Mouse (Mus musculus) hindbrain, embryonic 13.5 days (tissue): Measurements from ENCODE around the gene Zfhx3. TPM values are rescaled to one million over a fixed set of nuclear protein-coding genes. Genes with fewer than 3 reads are reported as not detected.

Source experiments
- ATAC-seq: fragments of 200-750 bp; cut with Nextera tagmentation; 2 replicates; pipeline ENCODE4 v1.8.0; 2017; ENCODE audit warnings: moderate TSS enrichment; ENCODE audit not compliant: low FRiP score
- H3K27ac ChIP-seq: fragments of 300-500 bp; sonication (generic); 2 replicates; pipeline ENCODE4 v1.5.1; 2015; ENCODE audit warnings: inconsistent platforms, mild to moderate bottlenecking, moderate library complexity
- H3K27me3 ChIP-seq: fragments of 300-500 bp; sonication (generic); 2 replicates; pipeline ENCODE4 v1.6.1; 2015; ENCODE audit warnings: mild to moderate bottlenecking, inconsistent platforms
- H3K36me3 ChIP-seq: fragments of 300-500 bp; sonication (generic); 2 replicates; pipeline ENCODE4 v1.6.1; 2015; ENCODE audit warnings: mild to moderate bottlenecking, inconsistent platforms
- H3K4me1 ChIP-seq: fragments of 300-500 bp; sonication (generic); replicated peaks from 2 replicates; pipeline ENCODE4 v1.6.1; 2015; ENCODE audit warnings: inconsistent platforms
- H3K4me2 ChIP-seq: fragments of 300-500 bp; sonication (generic); 2 replicates; pipeline ENCODE4 v1.6.1; 2015; ENCODE audit warnings: inconsistent platforms, mild to moderate bottlenecking, moderate library complexity
- H3K4me3 ChIP-seq: fragments of 300-500 bp; sonication (generic); 2 replicates; pipeline ENCODE4 v1.5.1; 2015; ENCODE audit warnings: mild to moderate bottlenecking, inconsistent platforms
- H3K9ac ChIP-seq: fragments of 300-500 bp; sonication (generic); 2 replicates; pipeline ENCODE4 v1.6.1; 2015; ENCODE audit warnings: mild to moderate bottlenecking, inconsistent platforms
- H3K9me3 ChIP-seq: fragments of 300-500 bp; sonication (generic); 2 replicates; pipeline ENCODE4 v1.6.1; 2016; ENCODE audit warnings: inconsistent platforms
- WGBS: fragments of 180-500 bp; shearing (Covaris S2); methylation state at CpG from one replicate; pipeline ENCODE4 v1.1.7; 2015; 5-methylcytosine and 5-hydroxymethylcytosine counted together
- polyA plus RNA-seq: library from polyadenylated mRNA; unstranded; fragments of >200 nt; fragmentation: Nextera tagmentation; extraction: Ambion mirVana; gene quantifications from 2 replicates; pipeline ENCODE4 v1.2.1, GENCODE M21; 2015

The Zfhx3 gene
- polyA plus RNA-seq, 1 experiment from 2014 or later, result 36.9 TPM

DNA sequence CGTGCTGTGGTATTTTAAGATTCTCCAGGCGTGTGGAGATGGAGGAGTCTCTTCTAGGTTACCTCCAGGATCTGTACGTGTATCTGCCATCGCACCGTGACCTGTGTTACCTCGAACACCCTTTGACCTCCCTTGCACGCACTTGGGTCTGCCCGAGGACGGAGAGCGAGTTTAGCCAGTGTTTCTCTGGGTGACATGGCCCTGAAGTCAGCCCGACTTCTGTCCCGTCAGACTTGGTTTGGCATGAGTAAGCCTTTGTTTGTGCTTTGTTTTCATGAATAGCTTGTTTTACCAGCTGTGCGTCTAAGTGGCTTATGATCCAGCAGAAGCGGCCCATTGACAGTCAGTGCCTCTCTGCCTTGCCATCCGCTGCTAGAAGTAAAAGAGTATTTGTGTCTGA is 961.1 kb downstream of the Zfhx3 start:
- Histone ChIP-seq H3K36me3 (no peaks in the 10 kb centered on the region), H3K9ac (0 out of 2 replicates have a peak overlapping the region, but pooled peaks have one; percentile 43), H3K4me3 (no peak overlapping the region), H3K27ac (peak overlapping the region; percentile 66), H3K27me3 (0 out of 2 replicates have a peak, but pooled peaks cover 27% of the 10 kb centered on the region), H3K4me2 (no peak overlapping the region), H3K9me3 (no peaks in the 10 kb centered on the region), H3K4me1 (peaks cover 93% of the 10 kb centered on the region)
- 62% methylated on average over 15 of the region's 15 CpGs for WGBS
- no peak for ATAC-seq

GRCm38 (mm10) chr8:108904288-108904971 is 962.0 kb downstream of the Zfhx3 start:
- H3K9ac ChIP-seq, result 0 out of 2 replicates have a peak overlapping the region, but pooled peaks have one; percentile 43
- no peak overlapping the region for H3K4me2 ChIP-seq
- no peaks in the 10 kb centered on the region for H3K9me3 ChIP-seq
- 0 out of 2 replicates have a peak, but pooled peaks cover 23% of the 10 kb centered on the region for H3K27me3 ChIP-seq
- peaks cover 97% of the 10 kb centered on the region for H3K4me1 ChIP-seq
- WGBS, result 61% methylated on average over 11 of the region's 11 CpGs
- no peak overlapping the region for H3K4me3 ChIP-seq
- H3K27ac ChIP-seq, result peak overlapping the region; percentile 66
- ATAC-seq, result no peak
- no peaks in the 10 kb centered on the region for H3K36me3 ChIP-seq

DNA sequence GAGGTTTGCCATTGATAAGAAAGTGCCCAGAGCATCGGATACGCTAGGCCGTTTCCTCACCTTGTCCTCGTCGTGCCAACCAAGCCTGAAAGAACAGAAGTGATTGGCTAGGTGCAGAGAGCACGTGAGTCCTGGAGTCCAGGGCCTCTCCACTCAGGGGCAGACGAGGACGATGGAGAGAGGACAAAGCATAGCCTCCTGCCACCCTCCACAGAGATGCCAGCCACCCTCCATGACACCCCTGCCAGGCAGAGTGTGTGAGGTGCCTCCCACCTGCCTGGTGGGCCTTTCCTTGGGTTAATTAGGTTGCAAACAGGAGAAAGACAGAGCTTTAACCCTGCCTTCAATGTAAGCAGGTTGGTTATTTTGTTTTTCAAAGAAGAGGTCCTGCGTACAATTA is 965.6 kb downstream of the Zfhx3 start:
- H3K9ac ChIP-seq, result peak overlapping the region; percentile 59; the same call in 1 of the 2 replicates
- H3K4me1 ChIP-seq, result peaks cover 76% of the 10 kb centered on the region
- H3K4me3 ChIP-seq, result no peak overlapping the region
- no peak overlapping the region for H3K4me2 ChIP-seq
- 52% methylated on average over 9 of the region's 9 CpGs for WGBS
- ATAC-seq, result no peak
- H3K36me3 ChIP-seq, result no peaks in the 10 kb centered on the region
- 0 out of 2 replicates have a peak, but pooled peaks cover 7% of the 10 kb centered on the region for H3K27me3 ChIP-seq
- no peaks in the 10 kb centered on the region for H3K9me3 ChIP-seq
- H3K27ac ChIP-seq, result peak overlapping the region; percentile 89

DNA sequence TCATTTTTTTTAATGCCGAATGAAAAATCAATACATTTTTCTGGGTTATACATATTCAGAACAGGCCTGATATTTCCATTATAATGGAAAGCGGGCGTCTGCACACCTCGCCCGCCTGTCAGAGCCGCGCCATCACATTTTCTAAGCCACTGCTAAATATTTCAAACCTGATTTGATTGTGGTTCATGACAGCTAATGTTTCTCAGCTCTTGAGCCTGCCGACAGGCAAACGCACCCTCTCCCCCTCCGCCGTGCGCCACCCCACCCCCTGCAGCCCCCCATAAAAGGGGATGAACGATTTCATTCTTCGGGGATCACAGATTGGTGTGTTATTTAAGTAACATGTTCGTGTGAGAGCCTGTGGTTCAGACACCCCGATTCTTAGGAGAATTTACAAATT is 966.1 kb downstream of the Zfhx3 start:
- Histone ChIP-seq H3K36me3 (no peaks in the 10 kb centered on the region), H3K27ac (peak overlapping the region; percentile 89), H3K9ac (peak overlapping the region; percentile 59; the same call in 1 of the 2 replicates), H3K9me3 (no peaks in the 10 kb centered on the region), H3K4me2 (peak overlapping the region; percentile 19; the same call in 1 of the 2 replicates), H3K4me3 (no peak overlapping the region), H3K4me1 (peaks cover 71% of the 10 kb centered on the region), H3K27me3 (0 out of 2 replicates have a peak, but pooled peaks cover 5% of the 10 kb centered on the region)
- ATAC-seq, result no peak
- WGBS, result 37% methylated on average over 16 of the region's 16 CpGs

GRCm38 (mm10) chr8:108909035-108909434 is 966.6 kb downstream of the Zfhx3 start:
- no peak overlapping the region for H3K4me3 ChIP-seq
- no peak for ATAC-seq
- H3K36me3 ChIP-seq, result no peaks in the 10 kb centered on the region
- peaks cover 66% of the 10 kb centered on the region for H3K4me1 ChIP-seq
- H3K9ac ChIP-seq, result 0 out of 2 replicates have a peak overlapping the region, but pooled peaks have one; percentile 59
- 0 out of 2 replicates have a peak overlapping the region, but pooled peaks have one; percentile 19 for H3K4me2 ChIP-seq
- H3K9me3 ChIP-seq, result no peaks in the 10 kb centered on the region
- 0 out of 2 replicates have a peak, but pooled peaks cover 5% of the 10 kb centered on the region for H3K27me3 ChIP-seq
- peak overlapping the region; percentile 89 for H3K27ac ChIP-seq
- 52% methylated on average over 9 of the region's 9 CpGs for WGBS

GRCm38 (mm10) chr8:108909455-108909854 is 967.0 kb downstream of the Zfhx3 start:
- WGBS, result 37% methylated on average over 2 of the region's 2 CpGs
- Histone ChIP-seq H3K36me3 (no peaks in the 10 kb centered on the region), H3K4me2 (no peak overlapping the region), H3K4me3 (no peak overlapping the region), H3K9me3 (no peaks in the 10 kb centered on the region), H3K9ac (0 out of 2 replicates have a peak overlapping the region, but pooled peaks have one; percentile 59), H3K27me3 (0 out of 2 replicates have a peak, but pooled peaks cover 10% of the 10 kb centered on the region), H3K4me1 (peaks cover 62% of the 10 kb centered on the region), H3K27ac (peak overlapping the region; percentile 89)
- ATAC-seq, result peak; percentile 27; the same call in 1 of the 2 replicates

DNA sequence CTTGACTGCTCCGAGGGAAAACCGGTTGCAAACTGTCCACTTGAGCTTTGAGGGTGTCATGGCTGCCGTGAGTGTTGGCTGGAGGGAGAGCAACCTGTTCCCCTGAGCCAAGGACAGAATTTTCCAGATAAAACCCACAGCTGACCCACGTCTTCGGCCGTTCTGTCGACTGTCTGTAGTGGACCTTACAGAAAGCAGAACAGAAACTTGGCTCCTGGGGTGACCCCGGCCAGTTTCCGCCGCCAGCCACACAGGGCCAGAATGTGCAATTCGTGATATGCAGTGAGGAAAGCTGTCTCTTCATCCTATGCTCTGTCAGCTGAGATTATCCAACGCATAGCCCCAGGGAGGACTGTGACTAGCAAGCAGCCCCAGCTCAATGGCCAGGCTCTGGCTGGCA is 968.4 kb downstream of the Zfhx3 start:
- 79% methylated on average over 12 of the region's 12 CpGs for WGBS

GRCm38 (mm10) chr8:108911511-108911910 is 969.1 kb downstream of the Zfhx3 start:
- 5% methylated on average over 6 of the region's 6 CpGs for WGBS
- H3K27me3 ChIP-seq, result 0 out of 2 replicates have a peak, but pooled peaks cover 10% of the 10 kb centered on the region
- peaks cover 2% of the 10 kb centered on the region for H3K36me3 ChIP-seq
- no peak overlapping the region for H3K9ac ChIP-seq
- no peak overlapping the region for H3K4me2 ChIP-seq
- no peaks in the 10 kb centered on the region for H3K9me3 ChIP-seq
- no peak overlapping the region for H3K4me3 ChIP-seq
- ATAC-seq, result no peak
- H3K4me1 ChIP-seq, result peaks cover 51% of the 10 kb centered on the region
- peak overlapping the region; percentile 76 for H3K27ac ChIP-seq

More for the DNA sequence above, 968.4 kb downstream of the Zfhx3 start:
- Histone ChIP-seq H3K27me3 (0 out of 2 replicates have a peak, but pooled peaks cover 10% of the 10 kb centered on the region), H3K9me3 (no peaks in the 10 kb centered on the region), H3K4me2 (no peak overlapping the region), H3K27ac (peak overlapping the region; percentile 76), H3K4me3 (no peak overlapping the region), H3K4me1 (peaks cover 54% of the 10 kb centered on the region), H3K9ac (no peak overlapping the region; the same call in 1 of the 2 replicates), H3K36me3 (no peaks in the 10 kb centered on the region)
- no peak for ATAC-seq

- peaks cover 38% of the 10 kb centered on the region for H3K4me1 ChIP-seq
- 87% methylated on average over 7 of the region's 7 CpGs for WGBS
- ATAC-seq, result no peak
Observed at GRCm38 (mm10) chr8:108912998-108913397, 970.6 kb downstream of the Zfhx3 start.

GRCm38 (mm10) chr8:108915425-108915824 is 973.0 kb downstream of the Zfhx3 start:
- H3K4me2 ChIP-seq, result no peak overlapping the region
- no peak overlapping the region for H3K4me3 ChIP-seq
- 0 out of 2 replicates have a peak, but pooled peaks cover 5% of the 10 kb centered on the region for H3K27me3 ChIP-seq
- ATAC-seq, result no peak
- H3K36me3 ChIP-seq, result peaks cover 6% of the 10 kb centered on the region
- 50% methylated on average over 6 of the region's 6 CpGs for WGBS
- peaks cover 31% of the 10 kb centered on the region for H3K4me1 ChIP-seq
- peak overlapping the region; percentile 67 for H3K27ac ChIP-seq
- no peaks in the 10 kb centered on the region for H3K9me3 ChIP-seq
- H3K9ac ChIP-seq, result no peak overlapping the region

More at GRCm38 (mm10) chr8:108912998-108913397, 970.6 kb downstream of the Zfhx3 start:
- no peaks in the 10 kb centered on the region for H3K9me3 ChIP-seq
- H3K27ac ChIP-seq, result no peak overlapping the region
- H3K36me3 ChIP-seq, result peaks cover 6% of the 10 kb centered on the region
- no peak overlapping the region for H3K4me3 ChIP-seq
- no peak overlapping the region for H3K4me2 ChIP-seq
- H3K9ac ChIP-seq, result no peak overlapping the region
- 0 out of 2 replicates have a peak, but pooled peaks cover 5% of the 10 kb centered on the region for H3K27me3 ChIP-seq

DNA sequence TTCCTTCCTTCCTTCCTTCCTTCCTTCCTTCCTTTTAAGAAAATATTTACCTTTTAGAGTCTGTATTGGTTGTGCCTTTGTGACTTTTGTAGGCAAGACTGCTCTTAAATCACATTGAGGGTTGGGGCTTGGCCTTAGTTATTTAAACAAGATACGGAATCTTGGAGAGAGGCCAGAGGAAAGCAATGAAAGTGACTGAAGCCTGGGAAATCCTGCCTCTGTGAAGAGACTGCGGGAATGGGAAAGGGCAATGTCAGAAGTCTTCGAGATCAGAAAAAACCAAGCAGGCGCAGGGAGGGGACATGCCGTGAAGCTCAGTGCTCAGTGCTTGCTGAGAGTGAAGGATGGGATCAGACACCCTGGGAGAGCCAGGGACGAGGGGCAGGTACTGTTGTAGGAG is 973.4 kb downstream of the Zfhx3 start:
- H3K27me3 ChIP-seq, result 0 out of 2 replicates have a peak, but pooled peaks cover 5% of the 10 kb centered on the region
- no peaks in the 10 kb centered on the region for H3K9me3 ChIP-seq
- peaks cover 6% of the 10 kb centered on the region for H3K36me3 ChIP-seq
- peaks cover 31% of the 10 kb centered on the region for H3K4me1 ChIP-seq
- 64% methylated on average over 6 of the region's 6 CpGs for WGBS
- H3K4me2 ChIP-seq, result no peak overlapping the region
- H3K9ac ChIP-seq, result no peak overlapping the region
- peak overlapping the region; percentile 66; the same call in 1 of the 2 replicates for H3K27ac ChIP-seq
- no peak overlapping the region for H3K4me3 ChIP-seq
- ATAC-seq, result no peak

DNA sequence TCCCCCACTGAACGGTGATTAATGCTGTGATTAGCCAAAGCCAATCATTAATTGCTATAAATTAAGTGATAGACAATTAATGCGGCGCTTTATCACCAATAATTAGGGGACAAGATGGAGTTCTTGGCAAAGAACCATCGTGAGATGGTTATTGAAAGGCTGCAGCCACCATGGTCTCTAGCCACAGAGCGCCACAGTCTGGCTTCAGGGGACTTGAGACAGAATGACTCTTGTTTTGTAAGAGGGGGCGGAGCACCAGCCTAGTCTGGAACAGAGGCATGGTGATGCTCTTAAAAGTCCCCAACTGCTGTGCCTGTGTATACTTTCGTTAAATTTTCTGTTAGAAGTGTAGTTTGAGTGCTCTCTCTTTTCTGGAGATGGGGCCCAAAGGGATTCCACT is 977.7 kb downstream of the Zfhx3 start:
- H3K27me3 ChIP-seq, result no peaks in the 10 kb centered on the region
- H3K4me3 ChIP-seq, result no peak overlapping the region
- no peak for ATAC-seq
- H3K36me3 ChIP-seq, result peaks cover 6% of the 10 kb centered on the region
- H3K9ac ChIP-seq, result no peak overlapping the region
- no peak overlapping the region for H3K4me2 ChIP-seq
- peaks cover 51% of the 10 kb centered on the region for H3K4me1 ChIP-seq
- H3K27ac ChIP-seq, result peak overlapping the region; percentile 30; the same call in 1 of the 2 replicates
- WGBS, result 81% methylated on average over 7 of the region's 7 CpGs
- no peaks in the 10 kb centered on the region for H3K9me3 ChIP-seq
